Mouse (Mus musculus) lung, adult 2 months (tissue): ENCODE measurements at regions not wholly inside any gene's neighbourhood (a gene's known extent, or its start where the extent isn't known, plus 50 kb on each side); places are given as distances from the start of the nearest gene placed in this dataset.

Experiments
- CTCF ChIP-seq: fragments of 200-500 bp; IDR thresholded peaks from 2 replicates; pipeline ENCODE4 v1.5.1; 2011; ENCODE audit warnings: mild to moderate bottlenecking, low read length, control low read depth; ENCODE audit not compliant: insufficient read depth
- POLR2A ChIP-seq: fragments of 200-500 bp; IDR thresholded peaks from 2 replicates; pipeline ENCODE4 v1.6.1; 2011; ENCODE audit warnings: low read depth, mild to moderate bottlenecking, control low read depth, low read length, borderline replicate concordance; ENCODE audit errors: extremely low read depth

- no peak for TF ChIP-seq POLR2A
- TF ChIP-seq CTCF = no peak
Observed at GRCm38 (mm10) chr17:51413741-51414140, 234.6 kb upstream of the Tbc1d5 start.
